Mouse (Mus musculus): Measurements from ENCODE around the gene Rassf6.
"Not testable (repeated sequence)": the region's sequence is repeated elsewhere in the genome, so short reads cannot be mapped to it uniquely, and the experiment has no call there.

Gene Rassf6

DNA sequence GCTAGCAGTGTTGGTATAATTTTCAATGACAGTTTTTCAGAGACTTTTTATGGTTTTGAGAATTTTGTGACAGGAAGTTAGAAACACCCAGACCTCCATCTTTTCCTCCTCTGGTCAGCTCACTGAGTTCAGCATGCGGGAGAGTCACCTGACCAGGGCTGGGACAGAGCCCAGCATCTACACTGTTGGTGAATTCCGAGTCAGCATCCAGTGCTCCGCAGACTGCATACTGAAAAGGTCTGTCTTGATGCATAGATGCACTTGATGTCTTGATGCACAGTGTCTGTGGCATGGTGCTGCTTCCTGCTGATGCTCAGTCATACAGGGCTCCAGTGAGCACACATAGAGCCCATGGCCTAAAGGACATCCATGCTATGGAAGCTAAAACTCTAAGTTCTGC lies 12.4 kb downstream of the Rassf6 start:
- in situ Hi-C loops (cut with MboI; ENCODE audit: unreplicated experiment in 2 of 2) = no loop called here

- in situ Hi-C loops (cut with MboI; ENCODE audit: unreplicated experiment in 2 of 2) = no loop called here
Measured at GRCm38 (mm10) chr5:90627423-90627822, 13.0 kb downstream of the Rassf6 start.

GRCm38 (mm10) chr5:90624708-90625425 lies 15.6 kb downstream of the Rassf6 start:
- in situ Hi-C loops (cut with MboI; ENCODE audit: unreplicated experiment in 2 of 2) = no loop called here

- in situ Hi-C loops (cut with MboI; ENCODE audit: unreplicated experiment in 2 of 2) = no loop called here
Measured at GRCm38 (mm10) chr5:90623209-90623608, 17.2 kb downstream of the Rassf6 start.

DNA sequence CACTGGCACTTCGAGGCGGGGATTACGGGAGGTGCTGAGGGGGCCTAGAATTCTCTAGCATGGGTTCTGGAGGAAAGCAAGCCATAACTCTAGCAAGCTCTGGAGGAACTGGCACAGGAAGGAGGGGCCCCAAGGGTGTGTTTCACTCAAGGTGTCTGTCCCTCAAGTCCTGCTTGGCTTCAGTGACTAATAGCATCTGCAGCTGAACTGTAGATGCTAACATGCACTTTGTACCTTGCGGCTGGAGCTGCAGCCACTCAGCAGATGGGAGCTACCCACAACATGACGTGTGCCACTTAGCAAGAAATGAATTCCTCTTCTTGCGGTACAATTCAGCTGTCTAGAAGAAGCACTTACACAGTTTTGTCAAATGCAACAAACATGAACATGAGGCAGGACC lies 18.7 kb downstream of the Rassf6 start:
- in situ Hi-C loops (cut with MboI; ENCODE audit: unreplicated experiment in 2 of 2) = no loop called here

DNA sequence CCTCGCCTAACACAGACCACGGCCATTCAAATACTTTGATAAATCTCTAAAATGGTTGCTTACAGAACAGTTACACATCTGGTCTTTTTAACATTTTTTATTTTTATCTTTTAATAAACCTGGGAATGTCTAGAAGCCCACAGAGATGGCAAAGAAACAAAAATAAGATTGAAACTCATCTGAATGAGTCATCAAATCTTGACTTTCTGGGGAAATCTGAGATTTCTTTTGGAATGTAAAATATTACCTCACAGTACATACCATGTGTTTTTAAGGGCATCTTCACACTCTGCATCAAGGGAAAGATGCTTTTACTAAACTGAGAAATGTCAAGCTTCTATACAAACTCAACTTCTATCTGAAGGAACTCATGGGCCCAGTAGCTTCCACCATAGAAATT lies 19.1 kb downstream of the Rassf6 start:
- in situ Hi-C loops (cut with MboI; ENCODE audit: unreplicated experiment in 2 of 2) = no loop called here

GRCm38 (mm10) chr5:90617859-90618258 lies 22.6 kb downstream of the Rassf6 start:
- in situ Hi-C loops (cut with MboI; ENCODE audit: unreplicated experiment in 2 of 2) = no loop called here

DNA sequence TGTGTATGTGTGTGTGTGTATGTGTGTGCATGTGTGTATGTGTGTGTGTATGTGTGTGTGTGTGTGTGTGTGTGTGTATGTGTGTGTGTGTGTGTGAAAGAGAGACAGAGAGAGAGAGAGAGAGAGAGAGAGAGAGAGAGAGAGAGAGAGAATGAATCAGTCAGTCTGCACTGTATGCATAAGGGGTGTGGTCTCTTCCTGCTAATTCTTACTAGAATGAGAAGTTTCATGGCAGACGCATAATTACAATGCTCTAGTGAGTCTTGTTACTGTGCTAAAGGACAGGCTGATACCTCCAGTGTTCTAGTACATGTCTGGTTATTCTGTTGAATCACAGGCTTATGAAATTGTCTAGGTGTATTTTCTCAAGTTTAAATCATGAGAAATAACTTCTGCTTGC lies 27.7 kb downstream of the Rassf6 start:
- in situ Hi-C loops (cut with MboI; ENCODE audit: unreplicated experiment in 2 of 2) = not testable (repeated sequence)

DNA sequence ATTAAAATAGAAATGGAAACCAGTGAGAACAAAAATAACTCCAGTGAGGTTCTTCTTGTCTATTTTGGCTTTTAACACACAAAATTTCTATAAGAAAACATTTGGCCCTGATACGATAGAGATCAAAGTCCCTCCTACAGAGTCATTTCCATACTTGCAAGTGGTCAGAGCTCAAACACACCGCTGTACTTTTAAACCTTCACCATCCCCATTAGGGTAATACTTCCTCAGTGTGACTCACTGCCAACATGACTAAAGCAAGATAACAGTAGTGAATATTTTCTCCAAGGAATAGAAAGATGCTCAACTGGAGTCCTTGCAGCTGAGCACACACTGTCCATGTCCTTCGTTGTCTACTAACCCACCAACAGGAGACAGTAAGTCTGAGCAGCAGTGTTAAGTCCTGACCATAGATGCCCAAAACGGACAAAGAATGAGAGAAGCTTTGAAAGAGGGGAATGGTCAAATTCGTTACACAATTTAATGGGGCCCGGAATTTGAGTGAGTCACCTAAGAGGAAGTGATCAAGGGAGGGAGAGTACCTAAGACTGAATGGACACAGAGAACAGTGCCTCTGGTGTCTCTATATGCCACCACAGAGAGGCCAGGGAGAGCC lies 28.4 kb downstream of the Rassf6 start:
- in situ Hi-C loops (cut with MboI; ENCODE audit: unreplicated experiment in 2 of 2) = no loop called here

DNA sequence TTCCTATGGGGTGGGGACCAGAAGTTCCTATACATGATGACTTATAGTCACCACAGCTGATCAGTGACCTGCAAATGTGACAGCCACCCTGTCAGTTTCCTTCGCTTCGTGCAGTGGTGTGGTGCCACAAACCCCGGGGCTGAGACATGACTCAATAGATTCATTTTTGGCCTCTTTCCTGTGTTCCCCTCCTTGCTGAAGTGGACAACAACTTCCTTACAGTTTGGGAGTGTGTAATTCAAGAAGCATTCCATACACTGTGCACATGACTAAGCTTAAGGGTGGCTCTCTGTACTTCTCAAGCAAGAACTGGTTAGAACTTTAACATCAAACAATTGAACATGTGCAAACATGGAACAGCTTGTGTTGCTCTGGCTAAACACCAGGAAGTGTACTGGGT lies 29.1 kb downstream of the Rassf6 start:
- in situ Hi-C loops (cut with MboI; ENCODE audit: unreplicated experiment in 2 of 2) = no loop called here

DNA sequence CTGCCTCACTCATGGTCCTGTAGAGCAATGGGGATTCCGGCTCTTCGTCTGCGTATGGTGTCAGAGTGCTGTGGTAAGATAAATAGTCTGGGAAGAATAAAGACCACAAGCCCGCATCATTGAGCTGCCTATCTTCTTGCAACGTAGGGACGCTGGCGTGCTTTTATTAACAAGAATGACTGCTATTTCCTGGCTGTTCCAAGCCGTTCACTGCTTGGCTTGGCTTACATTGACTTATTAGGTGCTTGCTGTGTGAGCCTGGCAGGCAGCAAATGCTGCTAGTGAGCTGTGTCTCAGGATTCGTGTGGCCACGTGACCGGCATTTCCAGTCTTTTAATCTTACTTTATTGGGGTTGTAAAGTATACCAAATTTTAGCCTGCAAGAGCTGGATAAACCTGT lies 31.6 kb downstream of the Rassf6 start:
- in situ Hi-C loops (cut with MboI; ENCODE audit: unreplicated experiment in 2 of 2) = no loop called here

- in situ Hi-C loops (cut with MboI; ENCODE audit: unreplicated experiment in 2 of 2) = no loop called here
Measured at GRCm38 (mm10) chr5:90603407-90603923, 37.0 kb downstream of the Rassf6 start.

DNA sequence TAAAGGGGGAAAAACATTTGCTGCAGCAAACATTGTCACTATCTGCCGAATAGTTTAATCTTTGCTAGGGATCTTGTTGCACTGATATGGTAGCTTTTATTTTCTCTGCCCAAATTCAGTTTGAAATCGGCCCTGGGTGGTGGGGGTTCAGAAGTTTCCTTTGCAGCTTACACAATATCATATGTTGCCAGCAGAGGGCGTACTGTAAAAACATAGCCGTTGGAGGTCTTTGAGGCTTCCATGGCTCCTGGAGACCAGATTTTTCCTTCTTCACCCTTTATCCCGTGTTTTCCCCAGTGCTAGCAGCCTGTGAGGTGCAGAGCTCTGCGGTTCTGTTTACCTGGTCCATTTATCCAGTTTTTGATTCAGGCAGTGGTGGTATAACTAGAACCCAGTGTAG lies 39.0 kb downstream of the Rassf6 start:
- in situ Hi-C loops (cut with MboI; ENCODE audit: unreplicated experiment in 2 of 2) = no loop called here

DNA sequence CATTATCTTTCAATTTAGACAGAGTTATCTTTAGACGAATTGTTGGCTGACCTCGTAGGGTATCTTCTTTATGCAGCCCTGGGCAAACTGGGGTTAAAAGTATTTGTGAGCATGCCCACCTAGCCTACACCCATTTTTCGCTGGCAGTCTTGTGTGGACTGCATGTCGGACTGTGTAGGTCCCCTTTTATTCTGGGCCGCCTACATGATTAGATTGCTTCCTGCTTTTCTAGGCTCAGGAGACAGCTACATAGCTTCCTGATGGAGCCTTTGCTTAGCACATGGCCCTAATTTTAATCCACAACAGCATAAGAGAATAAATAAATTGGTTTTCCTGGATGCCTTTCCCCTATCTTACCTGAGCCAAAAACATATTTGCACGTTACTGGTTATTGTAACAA lies 44.3 kb downstream of the Rassf6 start:
- in situ Hi-C loops (cut with MboI; ENCODE audit: unreplicated experiment in 2 of 2) = no loop called here

- in situ Hi-C loops (cut with MboI; ENCODE audit: unreplicated experiment in 2 of 2) = no loop called here
Measured at GRCm38 (mm10) chr5:90594945-90595344, 45.5 kb downstream of the Rassf6 start.

DNA sequence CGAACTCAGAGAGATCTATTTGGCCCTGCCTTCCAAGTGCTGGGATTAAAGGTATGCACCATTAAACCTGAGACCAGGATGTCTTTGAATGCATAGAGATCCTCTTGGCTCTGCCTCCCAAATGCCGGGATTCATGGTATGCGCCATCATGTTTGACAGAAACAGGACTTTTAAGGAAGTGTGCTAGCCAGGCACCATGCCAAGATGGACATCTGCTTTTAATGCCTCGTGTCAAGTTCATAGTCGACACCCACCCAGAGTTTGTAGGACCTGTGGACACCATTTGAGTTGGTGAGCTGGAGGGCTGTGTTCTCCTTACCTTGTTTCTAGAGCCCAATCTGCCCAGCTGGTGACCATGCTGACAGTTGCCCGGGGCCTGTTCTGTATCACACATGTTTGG lies 48.5 kb downstream of the Rassf6 start:
- in situ Hi-C loops (cut with MboI; ENCODE audit: unreplicated experiment in 2 of 2) = no loop called here

DNA sequence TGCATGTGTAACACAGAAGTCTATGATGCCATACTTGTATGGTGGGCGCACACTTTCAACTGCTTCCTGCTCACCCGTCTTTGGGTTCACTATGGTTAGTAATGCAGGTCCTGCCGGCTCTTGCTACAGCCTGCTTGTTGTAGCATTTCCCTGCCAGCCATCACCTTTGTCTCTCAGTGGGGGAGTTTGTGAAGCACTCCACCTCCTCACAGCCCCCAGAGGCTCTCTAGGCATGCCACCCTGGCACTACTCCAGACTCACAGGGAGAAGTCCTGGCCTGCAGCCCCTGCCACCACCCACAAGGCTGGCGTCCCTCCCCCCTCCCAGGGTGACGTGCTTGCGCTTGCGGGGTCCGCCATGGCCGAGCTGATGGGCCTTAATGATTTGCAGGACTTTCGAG lies 49.8 kb downstream of the Rassf6 start:
- in situ Hi-C loops (cut with MboI; ENCODE audit: unreplicated experiment in 2 of 2) = no loop called here

GRCm38 (mm10) chr5:90588708-90589595 lies 51.5 kb downstream of the Rassf6 start:
- in situ Hi-C loops (cut with MboI; ENCODE audit: unreplicated experiment in 2 of 2) = loop anchor here in 1 of 2 experiments (5.0 kb wide), 1 partner anchor 392 kb away; no protein-coding TSS in a partner anchor

DNA sequence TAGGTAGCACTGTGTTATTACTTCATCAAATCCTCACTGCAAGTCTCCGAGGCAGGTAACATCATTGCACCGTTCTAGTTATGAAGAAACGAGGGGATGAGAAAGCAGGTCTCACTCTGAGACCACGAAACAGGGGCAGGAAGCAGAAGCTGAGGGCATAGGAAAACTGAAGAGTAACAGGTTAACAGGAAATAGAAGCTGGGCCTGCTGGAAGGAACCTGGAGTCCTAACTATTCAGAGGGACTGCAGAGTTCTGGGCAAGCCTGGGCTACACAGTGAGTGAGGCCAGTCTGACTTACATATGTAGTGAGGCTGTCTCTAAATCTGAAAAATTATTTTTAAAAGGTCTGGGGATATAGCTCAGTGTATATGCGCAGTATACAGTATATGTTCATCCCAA lies 52.4 kb downstream of the Rassf6 start:
- in situ Hi-C loops (cut with MboI; ENCODE audit: unreplicated experiment in 2 of 2) = loop anchor here in 1 of 2 experiments (5.0 kb wide), 1 partner anchor 391 kb away; no protein-coding TSS in a partner anchor

- in situ Hi-C loops (cut with MboI; ENCODE audit: unreplicated experiment in 2 of 2) = loop anchor here in 1 of 2 experiments (5.0 kb wide), 1 partner anchor 389 kb away; no protein-coding TSS in a partner anchor
Measured at GRCm38 (mm10) chr5:90586511-90586910, 53.9 kb downstream of the Rassf6 start.

GRCm38 (mm10) chr5:90584799-90585198 lies 55.7 kb downstream of the Rassf6 start:
- in situ Hi-C loops (cut with MboI; ENCODE audit: unreplicated experiment in 2 of 2) = loop anchor here in 1 of 2 experiments (5.0 kb wide), 1 partner anchor 387 kb away; no protein-coding TSS in a partner anchor

Data from v-Abl transformed pro-B cells (cell line).